In the genomic region with DNA sequence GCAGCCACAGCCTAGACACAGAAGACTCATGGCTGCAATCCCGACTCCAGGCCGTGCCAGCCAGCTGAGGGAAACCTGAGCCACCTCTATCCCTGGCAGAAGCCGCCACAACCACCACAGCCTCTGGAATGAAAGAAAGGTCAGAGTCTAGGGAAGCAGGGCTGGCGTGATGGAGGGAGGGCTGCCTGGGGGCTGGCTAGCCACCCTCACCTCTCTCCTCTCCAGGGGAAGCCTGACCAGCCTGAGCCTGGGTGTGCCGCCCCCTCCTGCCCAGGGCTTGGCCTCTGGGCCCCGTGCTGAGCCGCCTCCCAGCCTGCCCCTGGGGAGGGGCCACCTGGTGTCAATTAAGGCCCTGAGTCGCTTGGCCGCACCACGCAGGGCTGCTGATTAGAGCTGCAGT, we compare ENCODE assay signal across 7 mouse cellular contexts. TPM values are rescaled to one million over a fixed set of nuclear protein-coding genes. Genes with fewer than 3 reads are reported as not detected.
A peak's percentile ranks its signal among the peaks of the same experiment; 100 is the strongest.
DNase-seq lines count a peak whose midpoint lies in the region; ATAC-seq lines count a peak whose summit lies in the region.

Gene Nos1 (plus strand): TSS at position 352 of the 400 bp plus-strand sequence.

- DNase-seq in Muller cell, postnatal 12 days (ENCODE audit: inconsistent ontology term) = peak; percentile 56
- peak; percentile 45 for DNase-seq in embryo, embryonic 10.5 days (ENCODE audit: low spot score)
- DNase-seq in heart, postnatal 36 days = peak; percentile 21 to 27
- DNase-seq in left cerebral cortex, postnatal 25 days (ENCODE audit: low spot score in 2 of 2) = no peak
- DNase-seq in ovary, postnatal 10 days (ENCODE audit: low spot score) = no peak
- DNase-seq in frontal cortex, postnatal 14 days (ENCODE audit: low spot score in 2 of 2) = no peak

- ATAC-seq in erythroblast, adult 5-6 weeks (replicated peaks; ENCODE audit: low FRiP score, poor library complexity, severe bottlenecking) = no peak

- intact Hi-C loops in heart, postnatal 36 days (cut with DNase I) = no loop called here
- intact Hi-C loops in left cerebral cortex, postnatal 25 days (cut with DNase I) = no loop called here

RNA-seq across cellular contexts. Expression of gene Nos1, which starts in this region (rescaled TPM):
- under 1 TPM; 0.22 to 0.50 TPM for total RNA-seq in heart, postnatal 36 days (2021)
- total RNA-seq in left cerebral cortex, postnatal 25 days (2021) = 10 to 100 TPM; 31.0 to 35.5 TPM
- not detected in 2 replicates for total RNA-seq in erythroblast, adult 5-6 weeks (2015; ENCODE audit: low replicate concordance)
- 0.09 TPM in 1 of 2 replicates, not detected in the other for total RNA-seq in erythroblast, adult 5-6 weeks (2017; ENCODE audit: low replicate concordance)

Comparison
In these comparisons a context has a peak if more than half of its experiments do, and no peak if none do; other contexts are left out.
1. RNA of gene Nos1 (total RNA-seq): 31.0 to 35.5 TPM in left cerebral cortex, postnatal 25 days; 0.22 to 0.50 TPM in heart, postnatal 36 days and 0.09 TPM in erythroblast, adult 5-6 weeks; every median in the first group is over 10 times any median in the second.
2. Peak in DNase-seq in heart, postnatal 36 days; RNA of the gene not detected or under 1 TPM.
3. DNase-seq: peak in Muller cell, postnatal 12 days (single experiment) and embryo, embryonic 10.5 days (single experiment); none in left cerebral cortex, postnatal 25 days (0 of 2), ovary, postnatal 10 days (single experiment) and frontal cortex, postnatal 14 days (0 of 2).